Mouse (Mus musculus) stomach, postnatal 0 days (tissue): Measurements from ENCODE around the gene Fus.

Source experiments
- CTCF ChIP-seq: IDR thresholded peaks from 2 replicates; pipeline ENCODE4 v1.5.1; 2016; ENCODE audit warnings: antibody characterized with exemption, low read depth, mild to moderate bottlenecking, moderate library complexity
- EP300 ChIP-seq: optimal IDR thresholded peaks from 2 replicates; pipeline ENCODE3; 2016; ENCODE audit warnings: antibody characterized with exemption

DNA sequence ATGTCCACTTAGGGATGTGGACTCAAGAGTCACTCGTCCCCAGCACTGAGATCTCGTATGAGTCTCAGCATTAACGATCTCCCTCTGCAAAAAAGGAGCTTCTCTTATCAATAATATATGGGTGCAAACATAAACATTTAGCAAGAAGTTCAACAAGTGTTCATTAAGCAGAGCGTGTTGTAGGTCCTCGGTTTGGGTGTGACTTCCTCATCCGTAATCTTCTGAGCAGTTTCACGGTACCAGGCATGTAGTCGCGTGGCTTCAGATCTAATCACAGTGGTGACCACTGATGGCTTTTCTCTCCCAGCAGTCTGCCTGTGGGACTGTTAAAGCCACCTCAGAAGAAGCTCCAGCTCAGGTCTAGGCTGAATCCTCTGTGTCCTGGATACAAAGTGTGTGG, 57.1 kb downstream of the Fus start:
- no peak for TF ChIP-seq EP300
- TF ChIP-seq CTCF, result no peak
